Mouse (Mus musculus) olfactory bulb, adult 2 months (tissue): ENCODE data around the gene Dnm2.

Experiments
- CTCF ChIP-seq: fragments of 200-500 bp; IDR thresholded peaks from 2 replicates; pipeline ENCODE4 v1.5.1; 2012; ENCODE audit warnings: low read depth, mild to moderate bottlenecking, low read length, moderate library complexity; ENCODE audit not compliant: insufficient read depth
- POLR2A ChIP-seq: fragments of 200-500 bp; IDR thresholded peaks from 2 replicates; pipeline ENCODE4 v1.6.1; 2012; ENCODE audit warnings: mild to moderate bottlenecking, low read depth, low read length, moderate library complexity; ENCODE audit not compliant: insufficient read depth

GRCm38 (mm10) chr9:21439914-21440313, 15.2 kb downstream of the Dnm2 start:
- TF ChIP-seq CTCF (no peak), POLR2A (no peak)
